In the genomic region with DNA sequence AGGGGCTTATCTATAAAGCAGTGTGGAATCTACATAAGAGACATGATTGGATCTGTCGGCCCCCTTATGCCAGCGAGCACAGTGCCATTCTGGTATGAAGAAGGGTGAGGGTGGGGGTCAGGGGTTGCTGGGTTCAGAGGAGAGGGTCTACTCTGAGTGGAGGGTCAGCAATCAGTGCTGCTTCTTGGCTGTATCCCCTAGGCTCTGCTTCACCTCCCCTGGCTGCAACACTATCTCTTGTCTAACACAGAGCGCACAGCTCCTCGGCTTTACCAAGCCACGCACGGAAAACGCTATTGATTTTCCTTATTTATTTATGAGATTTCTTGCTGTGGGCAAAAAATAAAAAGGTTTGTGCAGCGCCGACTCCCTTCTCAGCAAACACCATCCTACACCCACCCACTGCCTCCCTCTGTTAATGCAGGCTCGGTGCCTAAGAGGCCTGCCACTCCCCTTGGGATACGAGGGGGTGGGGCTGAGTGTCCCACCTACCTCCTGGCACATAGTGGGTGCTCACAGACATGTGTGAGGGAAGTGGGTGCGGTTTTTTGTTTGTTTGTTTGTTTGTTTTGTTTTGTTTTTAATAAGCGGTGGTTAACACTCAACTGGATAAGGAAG, we compare ENCODE assay signal across 15 mouse cellular contexts. TPM values are rescaled to one million over a fixed set of nuclear protein-coding genes. Genes with fewer than 3 reads are reported as not detected.
"Had no signal": no experiment of that assay in that cellular context is flagged by ENCODE, and none has a peak within 500 bp of the region (broad histone marks: within the 10 kb centered on the region; RNA-seq: fewer than 3 reads in every experiment).

No protein-coding gene starts in this region.

- H3K36me3 ChIP-seq: kidney, embryonic 15.5 days; limb, embryonic 12.5 days; liver, embryonic 13.5 days; lung, embryonic 15.5 days; stomach, embryonic 15.5 days had no signal

- DNase-seq: kidney, adult 2 months; kidney, postnatal 25 days; liver; liver, embryonic 13.5 days; liver, postnatal 0 days; lung, postnatal 14 days; right cerebral cortex, postnatal 14 days; thymus, postnatal 36 days had no signal

- H3K27ac ChIP-seq: kidney, embryonic 15.5 days; limb, embryonic 12.5 days; liver, embryonic 13.5 days; lung, embryonic 15.5 days; macrophage; stomach, embryonic 15.5 days had no signal

- H3K4me1 ChIP-seq: kidney, embryonic 15.5 days; limb, embryonic 12.5 days; liver, embryonic 13.5 days; lung, embryonic 15.5 days; stomach, embryonic 15.5 days had no signal

- H3K9ac ChIP-seq: kidney, embryonic 15.5 days; limb, embryonic 12.5 days; liver, embryonic 13.5 days; liver, postnatal 0 days; lung, embryonic 15.5 days; stomach, embryonic 15.5 days had no signal

- H3K4me2 ChIP-seq: kidney, embryonic 15.5 days; limb, embryonic 12.5 days; liver, embryonic 13.5 days; lung, embryonic 15.5 days; stomach, embryonic 15.5 days had no signal

- H3K4me3 ChIP-seq: kidney, embryonic 15.5 days; limb, embryonic 12.5 days; liver, embryonic 13.5 days; lung, embryonic 15.5 days; megakaryocyte, embryonic 14.5 days; stomach, embryonic 15.5 days had no signal

- H3K9me3 ChIP-seq: kidney, embryonic 15.5 days; limb, embryonic 12.5 days; liver, embryonic 13.5 days; lung, embryonic 15.5 days; stomach, embryonic 15.5 days had no signal

- H3K27me3 ChIP-seq: kidney, embryonic 15.5 days; limb, embryonic 12.5 days; liver, embryonic 13.5 days; lung, embryonic 15.5 days; stomach, embryonic 15.5 days had no signal

- ATAC-seq: intestine, embryonic 16.5 days; liver, postnatal 0 days had no signal

RNA-seq across cellular contexts. Expression of gene Wscd1, which starts 32.1 kb away (rescaled TPM):
- polyA plus RNA-seq: macrophage had no signal
